Mouse (Mus musculus): ENCODE results near the gene Tmem251.
A peak's percentile ranks its signal among the peaks of the same experiment; 100 is the strongest.

The Tmem251 gene

DNA sequence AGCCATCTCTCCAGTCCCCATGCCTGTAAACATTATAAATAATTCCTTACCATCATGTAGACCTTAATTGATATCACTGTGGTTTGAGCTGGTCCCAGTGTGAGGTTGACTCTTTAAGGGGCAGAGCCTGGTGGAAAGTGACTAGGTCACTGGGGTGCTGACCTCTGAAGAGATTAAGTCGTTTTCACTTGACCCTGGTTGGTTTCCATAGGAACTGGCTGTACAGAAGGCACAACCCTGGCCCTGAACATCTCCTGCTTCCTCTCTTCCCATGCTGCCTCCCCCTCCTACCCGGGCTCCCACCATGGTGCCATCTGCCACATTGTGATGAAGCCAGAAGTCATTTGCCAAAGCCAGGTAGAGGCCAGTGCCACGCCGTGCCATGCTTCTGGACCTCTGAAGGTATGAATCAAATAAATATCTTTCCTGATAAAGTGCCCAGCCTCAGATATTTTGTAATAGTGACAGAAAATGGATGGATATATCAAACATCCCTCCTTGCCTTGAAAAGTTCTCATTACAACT, 32.6 kb upstream of the Tmem251 start:
- DNase-seq (ENCODE audit: low read depth): no peak

DNA sequence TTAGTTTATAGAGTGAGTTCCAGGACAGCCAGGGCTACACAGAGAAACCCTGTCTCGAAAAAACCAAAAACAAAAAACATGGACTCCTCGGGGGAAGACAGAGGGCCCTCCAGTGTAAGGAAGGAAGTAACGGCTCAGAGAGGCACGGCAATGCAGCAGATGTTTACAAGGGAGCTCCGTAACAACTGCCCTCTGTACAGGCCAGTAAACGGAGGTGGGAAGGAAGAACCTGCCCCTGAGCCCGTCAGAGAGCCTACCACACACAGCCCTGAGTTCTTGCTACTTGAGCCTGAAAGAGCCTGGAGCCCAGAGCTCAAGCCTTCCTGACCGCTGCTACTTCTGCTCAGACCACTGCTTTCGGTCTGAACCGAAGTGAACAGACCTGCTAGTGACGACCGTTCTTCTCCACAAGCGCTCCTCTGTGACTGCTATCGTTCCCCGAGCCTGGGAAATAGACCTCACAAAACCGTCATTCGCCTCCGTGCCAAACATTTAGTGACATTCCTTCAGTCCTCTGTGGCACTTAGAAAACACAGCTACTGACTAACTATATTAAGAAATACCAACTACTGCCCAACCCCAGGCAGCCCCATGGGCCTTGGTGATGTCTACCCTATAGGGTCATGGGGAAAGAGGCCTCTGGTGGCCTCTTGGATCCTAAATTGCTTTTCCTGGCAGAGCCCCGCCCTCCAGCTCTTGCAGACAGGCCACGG, 30.3 kb upstream of the Tmem251 start:
- DNase-seq (ENCODE audit: low read depth): no peak

DNA sequence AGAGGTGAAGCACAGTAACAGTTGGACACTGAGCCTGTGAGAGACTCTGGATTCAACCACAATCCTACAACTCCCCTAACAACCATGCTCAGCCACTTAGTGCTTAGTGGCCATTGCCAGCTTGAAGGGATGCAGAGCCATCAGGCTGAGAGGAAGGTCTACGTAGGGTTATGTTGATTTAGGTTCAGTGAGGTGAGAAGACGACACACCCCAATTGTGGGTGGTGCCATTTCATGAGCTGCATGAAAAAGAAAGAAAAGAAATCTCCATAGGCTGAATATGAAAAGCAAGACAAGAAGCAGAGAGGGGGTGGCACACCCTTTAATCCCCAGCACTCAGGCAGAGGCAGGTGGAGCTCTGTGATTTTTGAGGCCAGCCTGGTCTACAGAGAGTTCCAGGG, 29.4 kb upstream of the Tmem251 start:
- DNase-seq (ENCODE audit: low read depth): peak; percentile 29

DNA sequence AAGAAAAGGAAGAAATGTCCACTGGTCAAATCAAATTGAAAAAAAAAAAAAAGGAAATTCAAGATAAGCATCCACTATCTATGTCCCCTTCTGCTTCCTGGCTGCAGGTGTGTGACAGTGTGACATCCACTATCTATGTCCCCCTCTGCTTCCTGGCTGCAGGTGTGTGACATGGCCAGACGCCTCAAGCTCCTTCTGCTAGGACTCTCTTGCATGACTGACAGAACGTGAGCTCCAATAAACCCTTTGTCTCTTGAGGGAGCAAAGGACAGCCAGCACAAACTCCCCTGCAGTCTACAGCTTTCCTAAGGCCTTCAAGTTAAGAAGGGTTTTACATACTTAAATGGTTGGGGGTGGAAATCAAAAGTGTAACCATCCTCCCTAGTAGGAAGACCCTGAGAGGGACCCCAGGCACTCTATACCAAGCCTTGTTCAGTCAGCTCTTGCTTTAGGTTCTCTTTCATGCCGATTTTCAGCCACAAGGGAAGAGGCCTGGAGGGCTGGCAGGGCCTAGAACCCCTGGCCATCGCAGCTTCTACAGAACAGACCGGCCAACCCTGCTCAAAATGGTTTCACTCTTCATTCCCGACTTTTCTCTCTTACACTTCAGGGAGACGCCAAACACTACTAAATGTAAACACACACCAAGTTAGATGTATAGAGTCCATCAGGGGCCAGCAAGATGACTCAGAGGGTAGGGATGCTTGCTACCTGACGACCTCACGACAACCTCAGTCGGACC, 28.7 kb upstream of the Tmem251 start:
- no peak for DNase-seq (ENCODE audit: low read depth)

DNA sequence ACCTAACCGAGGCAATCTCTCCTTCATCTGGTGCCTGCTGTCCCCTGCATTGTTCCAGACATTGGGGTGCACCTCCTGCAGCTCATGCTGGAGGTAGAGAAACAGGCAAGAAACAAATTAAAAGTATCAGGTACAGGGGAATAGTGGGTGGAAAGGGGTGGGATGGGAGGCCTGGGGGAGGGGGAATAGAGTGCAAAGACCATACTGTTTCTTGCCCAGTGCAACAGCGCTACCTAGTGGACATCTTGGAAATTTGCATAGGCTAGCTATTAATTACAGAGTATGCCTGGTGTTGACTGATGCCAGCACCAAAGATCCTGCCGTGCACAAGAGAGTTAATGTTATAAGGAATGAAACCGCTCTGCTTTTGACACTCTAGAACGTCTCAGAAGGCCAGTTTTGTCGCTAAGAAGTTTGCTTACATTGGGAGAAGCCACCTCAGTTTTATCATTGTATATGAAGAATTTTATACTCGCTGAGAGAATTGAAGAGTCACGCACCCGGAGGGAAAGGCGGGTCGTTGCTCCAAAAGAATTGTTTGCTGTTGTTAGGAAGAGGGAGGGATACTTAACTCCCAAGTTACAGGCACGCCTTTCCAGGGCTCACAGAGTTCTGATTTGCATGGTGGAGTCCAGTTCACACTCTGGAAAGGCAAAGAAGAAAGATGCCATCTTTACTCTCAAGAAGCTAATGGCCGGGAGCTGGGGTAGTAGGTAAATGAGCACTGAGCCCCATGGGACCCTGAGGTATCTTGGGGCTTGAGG, 23.8 kb upstream of the Tmem251 start:
- DNase-seq (ENCODE audit: low read depth): peak; percentile 86

DNA sequence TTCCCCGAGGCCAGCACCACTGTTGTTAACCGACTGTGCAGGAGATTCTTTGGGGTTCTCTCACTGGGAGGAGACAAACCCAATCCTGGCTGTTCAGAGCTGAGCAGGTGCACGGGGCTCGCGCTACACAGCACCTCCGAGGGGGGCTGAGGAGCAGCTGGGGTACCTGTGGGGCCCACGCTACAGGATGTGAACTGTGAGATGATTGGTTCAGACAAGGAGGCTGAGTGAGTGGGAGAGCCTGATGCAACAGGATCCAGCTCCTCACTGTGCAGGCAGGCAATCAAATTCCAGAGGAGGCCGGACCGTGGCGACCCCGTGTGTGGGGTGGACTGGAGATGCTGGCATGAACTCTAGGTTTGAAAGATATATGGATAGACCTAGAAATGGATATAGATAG, 21.1 kb upstream of the Tmem251 start:
- no peak for DNase-seq (ENCODE audit: low read depth)

DNA sequence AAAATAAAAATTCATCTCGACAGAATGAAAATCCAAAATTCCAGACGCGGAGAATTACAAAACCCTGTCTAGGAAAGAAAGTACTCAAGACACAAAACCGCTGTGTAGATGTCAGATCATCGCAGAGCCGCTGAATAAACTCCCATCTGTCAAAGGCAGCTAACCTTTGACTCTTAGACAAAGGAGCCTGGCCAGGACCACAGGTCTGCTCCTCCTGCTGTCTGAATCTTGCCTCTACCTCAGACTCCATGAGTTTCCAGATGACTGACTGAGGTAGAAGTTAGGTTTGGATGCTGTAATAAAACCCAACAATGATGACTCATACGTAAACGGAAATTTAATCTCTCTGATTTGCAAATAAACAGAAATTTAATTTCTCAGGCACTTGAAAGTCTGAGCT, 20.6 kb upstream of the Tmem251 start:
- peak; percentile 45 for DNase-seq (ENCODE audit: low read depth)

DNA sequence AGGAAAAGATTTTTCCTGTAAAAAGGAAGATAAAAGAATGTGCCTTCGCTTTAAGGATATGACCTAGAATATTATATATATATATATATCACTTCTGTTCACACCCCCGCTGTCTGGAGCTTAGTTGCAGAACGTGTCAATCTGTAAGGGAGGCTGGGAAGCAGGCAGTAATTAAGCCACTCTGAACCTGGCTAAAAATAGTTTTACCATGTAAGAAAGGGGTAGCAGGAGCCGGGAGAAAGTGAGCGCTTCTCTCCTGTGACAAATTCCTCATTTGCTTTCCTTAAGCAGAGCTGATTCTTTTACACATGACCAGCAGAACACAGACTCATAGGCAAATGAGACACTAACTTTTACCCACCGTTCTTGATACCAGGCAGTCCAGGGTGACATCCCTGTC, 19.7 kb upstream of the Tmem251 start:
- DNase-seq (ENCODE audit: low read depth): no peak

DNA sequence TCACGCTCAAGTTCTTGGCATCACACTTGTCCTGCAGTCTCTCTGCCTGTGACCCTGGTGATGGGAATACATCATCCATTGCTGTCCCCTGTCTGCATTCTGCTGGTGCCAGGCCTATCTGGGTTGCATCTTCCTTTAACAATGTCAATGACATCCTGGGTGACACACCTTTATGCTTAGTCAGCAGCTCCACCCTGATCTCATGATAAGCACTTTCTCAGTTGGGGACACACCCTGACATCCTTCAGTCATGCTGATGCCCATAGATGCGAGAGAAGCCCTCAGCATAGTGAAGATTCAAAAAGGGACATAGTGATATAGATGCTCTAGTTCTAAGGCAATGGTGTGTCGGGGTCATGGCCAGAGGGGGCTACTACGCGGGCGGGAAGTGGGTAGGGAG, 18.4 kb upstream of the Tmem251 start:
- peak; percentile 83 for DNase-seq (ENCODE audit: low read depth)

DNA sequence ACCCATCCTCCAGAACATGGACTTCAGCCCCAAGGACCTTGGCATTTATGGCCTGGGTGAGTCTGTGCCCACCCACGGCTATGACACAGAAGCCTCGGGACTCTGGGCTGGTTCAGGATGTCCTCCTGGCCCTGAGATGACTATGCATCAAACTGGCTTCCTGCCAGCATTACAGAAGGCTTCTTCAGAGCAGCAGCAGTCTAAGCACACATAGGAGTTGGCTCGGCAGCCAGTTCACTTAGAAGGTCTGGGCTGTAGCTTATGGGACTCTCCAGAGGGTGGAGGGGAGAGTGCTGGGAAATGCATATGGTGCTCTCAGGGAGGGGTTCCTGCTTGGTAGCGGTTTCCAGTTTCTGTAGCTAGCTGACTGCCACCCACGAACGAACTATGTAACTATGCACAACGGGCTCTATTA, 17.8 kb upstream of the Tmem251 start:
- peak; percentile 81 for DNase-seq (ENCODE audit: low read depth)

DNA sequence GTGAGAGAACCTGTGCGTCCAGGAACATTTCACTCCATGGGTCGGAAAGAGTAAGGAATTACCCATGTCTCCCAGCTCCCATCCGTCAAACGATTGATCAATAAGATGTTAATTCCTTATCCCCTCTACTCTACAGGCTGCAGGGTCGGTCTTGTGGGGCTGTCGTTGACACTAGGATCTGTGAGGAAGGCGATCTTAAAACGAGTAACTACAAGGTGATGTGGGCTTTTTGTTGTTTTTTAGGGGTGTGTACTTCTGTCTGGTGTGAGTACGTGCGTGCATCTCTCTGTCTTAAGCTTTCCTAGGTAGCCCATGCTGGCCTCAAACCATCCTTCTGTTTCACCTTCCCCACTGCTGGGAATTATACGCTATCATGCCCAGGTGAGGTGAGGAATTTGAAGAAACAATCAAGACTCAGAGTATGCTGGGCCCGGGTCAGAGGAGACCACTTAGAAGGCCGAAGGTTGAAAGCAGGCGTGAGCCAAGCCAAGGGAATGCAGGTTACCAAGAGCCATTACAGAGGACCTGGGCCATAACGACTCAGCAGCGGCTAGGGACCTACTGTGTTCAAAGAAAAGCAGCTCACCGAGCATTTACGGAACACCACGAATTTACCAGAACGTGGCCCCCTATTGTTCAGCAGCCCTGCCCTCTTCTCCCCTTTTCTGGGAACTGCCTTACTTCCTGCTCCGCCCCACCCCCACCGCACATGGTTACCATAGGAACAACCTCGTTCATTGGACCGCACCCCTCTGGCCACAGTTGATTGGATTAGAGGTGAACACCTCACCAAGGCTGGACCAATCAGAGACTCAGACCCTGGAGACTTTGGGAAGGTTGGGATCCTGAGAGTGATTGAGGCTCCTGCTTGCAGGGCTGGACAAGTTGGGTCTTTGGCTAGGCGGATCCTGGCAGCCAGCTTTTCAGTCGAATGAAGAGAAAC, 13.4 kb upstream of the Tmem251 start:
- peak; percentile 73 for DNase-seq (ENCODE audit: low read depth)

DNA sequence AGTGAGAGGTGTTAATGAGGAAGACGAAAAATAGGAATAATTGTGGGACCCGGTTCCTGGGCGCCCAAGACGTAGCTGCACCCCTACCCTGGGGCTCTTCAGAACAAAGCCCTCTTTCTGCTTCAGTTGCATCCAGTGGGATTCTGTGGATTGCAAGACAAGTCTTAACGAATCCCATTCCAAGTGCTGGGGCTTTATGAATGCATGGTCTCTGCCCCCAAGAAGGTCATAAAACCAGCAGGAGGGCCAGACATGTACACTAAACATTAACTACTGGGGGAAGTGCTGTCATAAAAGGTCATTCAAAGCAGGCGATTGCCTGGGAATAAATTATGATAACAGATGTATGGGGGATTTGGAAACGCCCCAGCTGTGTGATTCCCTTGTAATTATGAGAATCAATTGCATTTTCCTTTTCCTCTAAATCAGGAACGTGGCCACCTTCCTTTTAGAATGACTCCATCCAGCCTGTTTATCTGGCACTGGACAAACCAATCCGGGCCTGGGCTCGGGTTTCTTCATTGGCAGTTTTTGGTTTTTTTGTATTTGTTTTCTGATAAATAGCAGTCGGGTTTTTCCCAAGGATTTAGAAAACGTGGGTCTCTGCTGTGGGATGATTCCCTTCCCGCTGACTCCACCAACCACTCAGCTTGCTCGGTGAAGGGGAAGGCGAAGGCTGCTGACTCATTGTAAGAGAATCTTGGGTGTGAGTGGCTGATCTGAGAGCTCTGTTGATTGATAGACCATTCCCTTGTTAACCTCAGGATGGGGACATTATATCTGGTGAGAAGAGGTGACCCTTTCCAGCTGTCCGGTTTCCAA, 12.6 kb upstream of the Tmem251 start:
- no peak for DNase-seq (ENCODE audit: low read depth)

DNA sequence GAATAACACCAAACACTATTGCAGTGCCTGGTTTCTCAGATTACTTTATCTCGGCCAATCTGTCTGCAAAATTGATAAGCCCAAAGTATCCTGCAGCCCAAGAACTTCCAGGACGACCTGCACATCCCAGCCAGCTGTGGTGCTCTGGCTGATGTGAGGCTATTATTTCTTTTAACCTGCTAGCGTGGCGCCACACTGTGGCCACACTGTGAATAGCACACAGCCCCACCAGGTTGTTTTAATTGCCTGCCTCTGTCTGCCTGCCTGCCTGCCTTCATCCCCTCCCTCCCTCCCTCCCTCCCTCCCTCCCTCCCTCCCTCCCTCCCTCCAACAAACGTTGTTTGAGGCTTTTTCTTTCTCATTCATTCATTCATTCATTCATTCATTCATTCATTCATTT, 10.2 kb upstream of the Tmem251 start:
- peak; percentile 88 for DNase-seq (ENCODE audit: low read depth)

DNA sequence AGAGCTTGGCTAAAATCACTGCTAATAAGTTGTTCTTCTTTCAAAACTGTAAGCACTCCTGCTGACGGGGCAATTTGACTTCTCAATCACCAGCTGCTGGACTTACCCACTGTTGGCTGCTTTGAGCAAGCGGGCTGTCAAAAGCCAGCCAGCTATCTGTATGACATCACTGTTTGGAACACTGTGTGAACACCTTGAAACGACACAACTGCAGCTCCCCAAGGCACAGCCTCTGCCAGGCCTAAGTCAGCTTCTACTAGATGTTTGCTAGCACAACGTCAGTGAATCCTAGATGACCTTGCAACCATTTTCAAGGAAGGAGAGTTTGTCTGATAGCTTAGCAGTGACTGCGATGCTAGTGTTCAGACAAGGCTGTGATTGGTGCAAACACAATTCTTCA, 4.5 kb upstream of the Tmem251 start:
- DNase-seq (ENCODE audit: low read depth): no peak

DNA sequence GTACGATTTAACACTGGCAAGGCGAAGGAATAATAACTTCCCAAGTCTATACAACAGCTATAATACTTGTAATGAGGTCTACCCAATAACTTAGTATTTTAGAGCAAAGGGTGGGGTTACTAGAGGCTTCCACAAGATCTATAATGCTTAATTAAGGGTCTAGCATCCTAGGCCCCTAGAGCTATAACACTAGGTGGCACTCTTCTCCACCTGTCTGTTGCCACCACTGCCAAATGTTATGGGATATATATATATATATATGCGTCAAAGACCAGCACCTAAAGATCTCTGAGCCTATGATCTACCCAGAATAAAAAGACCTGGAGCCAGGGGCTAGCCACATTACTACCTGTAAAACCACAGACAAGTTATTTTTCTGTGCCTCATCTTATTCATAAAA, 3.3 kb upstream of the Tmem251 start:
- DNase-seq (ENCODE audit: low read depth): peak; percentile 70

DNA sequence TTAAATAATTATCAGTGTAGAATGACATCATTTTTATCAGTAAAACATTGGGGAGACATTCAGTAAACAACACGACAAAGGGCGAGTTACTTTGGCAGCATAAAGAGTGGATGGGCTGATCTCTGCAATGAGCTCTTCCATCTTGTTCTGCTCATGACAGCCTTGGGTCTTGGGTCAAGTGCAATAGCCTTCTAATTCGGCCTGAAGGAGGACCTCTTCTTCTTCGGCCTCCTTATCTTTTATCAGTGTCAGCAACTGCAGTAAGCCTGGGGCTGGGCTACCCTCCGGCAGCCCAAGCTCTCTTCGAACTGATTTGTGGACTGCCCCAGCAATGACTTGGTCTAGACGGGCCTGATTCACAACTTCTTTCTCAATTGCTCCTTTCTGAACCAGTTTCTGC, 1.5 kb upstream of the Tmem251 start:
- DNase-seq (ENCODE audit: low read depth): no peak

DNA sequence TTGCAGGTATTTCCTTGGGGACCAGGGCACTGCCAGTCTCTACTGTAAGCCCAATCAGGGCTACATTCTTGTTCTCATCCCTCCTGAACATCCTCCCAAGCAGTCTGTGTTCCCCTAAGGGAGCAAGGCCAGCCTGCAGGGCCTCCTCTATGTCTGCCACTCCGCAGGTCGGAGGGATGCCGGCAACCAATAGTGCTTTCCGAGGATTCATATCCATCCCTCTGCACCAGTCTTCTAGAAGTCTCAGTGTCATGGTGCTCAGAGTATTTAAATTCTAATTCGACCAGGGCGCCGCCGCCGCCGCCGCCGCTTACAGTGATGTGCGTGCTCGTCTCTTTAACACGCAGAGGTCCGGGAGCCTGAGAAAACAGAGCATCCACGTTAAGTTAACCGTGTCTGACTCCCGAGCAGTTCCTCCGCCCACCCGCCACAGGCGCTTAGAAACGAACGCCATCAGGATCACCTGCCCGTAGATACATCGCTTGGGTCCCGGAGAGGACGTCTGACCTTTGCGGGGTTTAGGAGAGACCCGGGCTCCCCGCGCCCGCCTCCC, 450 bp upstream of the Tmem251 start:
- no peak for DNase-seq (ENCODE audit: low read depth)

DNA sequence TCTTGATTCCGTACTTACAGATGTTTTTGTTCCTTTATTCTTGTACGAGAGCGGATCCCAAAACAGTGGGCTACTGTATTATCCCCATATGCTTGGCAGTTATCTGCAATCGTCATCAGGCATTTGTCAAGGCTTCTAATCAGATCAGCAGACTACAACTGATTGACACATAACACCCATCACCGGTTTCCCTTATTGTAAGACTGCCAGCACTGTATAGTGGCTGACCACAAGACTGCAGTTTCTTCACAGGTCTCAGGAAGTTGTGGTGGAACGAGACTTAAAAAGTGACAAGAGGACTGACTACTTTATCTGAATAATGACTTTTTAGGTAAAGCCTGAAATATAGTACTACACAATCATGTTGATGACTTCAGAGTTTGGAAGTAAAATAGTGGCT, 1.3 kb downstream of the Tmem251 start:
- peak; percentile 90 for DNase-seq (ENCODE audit: low read depth)

DNA sequence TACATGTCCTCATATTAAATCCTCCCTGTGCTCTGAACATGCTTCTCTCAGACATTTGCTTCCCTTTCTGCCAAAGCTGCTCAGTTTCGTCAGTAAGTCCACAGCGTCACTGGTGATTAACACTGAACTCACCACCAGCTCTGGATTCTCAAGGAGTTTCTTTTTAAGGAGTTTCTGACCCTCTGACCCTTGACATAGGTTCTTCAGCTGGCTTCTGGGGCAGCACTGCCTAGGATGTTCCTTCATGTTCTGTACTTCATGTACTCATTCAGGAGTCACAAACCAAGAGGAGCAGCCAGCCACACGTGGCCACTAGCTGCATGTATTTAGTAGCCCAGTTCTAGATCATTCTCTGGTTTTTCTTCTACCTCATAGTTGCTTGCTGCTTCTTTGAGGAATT, 4.7 kb downstream of the Tmem251 start:
- no peak for DNase-seq (ENCODE audit: low read depth)

DNA sequence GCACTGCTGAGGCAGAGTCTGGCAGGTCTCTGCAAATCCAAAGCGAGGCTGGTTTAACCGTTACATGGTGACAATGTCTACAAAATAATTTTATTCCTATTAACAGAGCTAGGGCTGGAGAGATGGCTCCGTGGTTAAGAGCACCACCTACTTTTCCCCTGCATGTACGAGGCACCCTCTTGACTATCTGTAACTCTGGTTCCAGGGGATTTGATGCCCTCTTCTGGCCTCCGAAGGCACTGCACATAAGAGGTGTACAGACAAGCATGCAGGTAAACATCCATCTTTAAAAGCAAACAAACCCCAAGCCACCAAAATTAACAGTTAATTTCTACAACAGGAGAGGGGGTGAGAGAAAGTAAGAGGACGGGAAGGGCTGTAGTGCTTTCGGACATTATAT, 12.7 kb downstream of the Tmem251 start:
- DNase-seq (ENCODE audit: low read depth): peak; percentile 83
